Mouse (Mus musculus) E14TG2a.4 (cell line): ENCODE measurements at regions not wholly inside any gene's neighbourhood (a gene's known extent, or its start where the extent isn't known, plus 50 kb on each side); places are given as distances from the start of the nearest gene placed in this dataset.

Experiments used
- H3K27me3 ChIP-seq: 2 replicates; pipeline ENCODE4 v1.6.1; 2014; ENCODE audit warnings: low read length, control low read depth; ENCODE audit not compliant: insufficient read depth
- H3K36me3 ChIP-seq: 2 replicates; pipeline ENCODE4 v1.6.1; 2014; ENCODE audit warnings: low read length, control low read depth; ENCODE audit not compliant: insufficient read depth
- H3K4me1 ChIP-seq: replicated peaks from 2 replicates; pipeline ENCODE4 v1.6.1; 2014; ENCODE audit warnings: low read depth, low read length, control low read depth
- H3K4me3 ChIP-seq: replicated peaks from 2 replicates; pipeline ENCODE4 v1.5.1; 2014; ENCODE audit warnings: mild to moderate bottlenecking, low read length
- H3K9me3 ChIP-seq: 2 replicates; pipeline ENCODE4 v1.6.1; 2014; ENCODE audit warnings: low read length, control low read depth
- CTCF ChIP-seq: conservative IDR thresholded peaks from 2 replicates; pipeline ENCODE4 v1.5.1; 2014; ENCODE audit warnings: low read length
- NANOG ChIP-seq: IDR thresholded peaks from 2 replicates; pipeline ENCODE4 v1.6.1; 2014; ENCODE audit warnings: borderline replicate concordance, low read length, mixed read lengths
- POU5F1 ChIP-seq: IDR thresholded peaks from 2 replicates; pipeline ENCODE4 v1.6.1; 2014; ENCODE audit warnings: low read length, borderline replicate concordance

- no peak overlapping the region for H3K4me3 ChIP-seq
- no peaks in the 10 kb centered on the region for H3K27me3 ChIP-seq
- no peaks in the 10 kb centered on the region for H3K9me3 ChIP-seq
- no peaks in the 10 kb centered on the region for H3K4me1 ChIP-seq
- TF ChIP-seq POU5F1 (no peak), NANOG (no peak), CTCF (no peak)
- H3K36me3 ChIP-seq, result no peaks in the 10 kb centered on the region
These were observed 401.8 kb downstream of the Nova1 start for GRCm38 (mm10) chr12:46416765-46417404.

GRCm38 (mm10) chr12:46416250-46416649 lies 402.5 kb downstream of the Nova1 start:
- Histone ChIP-seq H3K27me3 (no peaks in the 10 kb centered on the region), H3K4me3 (no peak overlapping the region), H3K4me1 (no peaks in the 10 kb centered on the region), H3K9me3 (no peaks in the 10 kb centered on the region), H3K36me3 (no peaks in the 10 kb centered on the region)
- no peak for TF ChIP-seq NANOG
- TF ChIP-seq CTCF, result no peak
- no peak for TF ChIP-seq POU5F1

- TF ChIP-seq CTCF (no peak), NANOG (no peak), POU5F1 (no peak)
- no peaks in the 10 kb centered on the region for H3K9me3 ChIP-seq
- H3K4me1 ChIP-seq, result no peaks in the 10 kb centered on the region
- no peaks in the 10 kb centered on the region for H3K36me3 ChIP-seq
- H3K27me3 ChIP-seq, result peaks cover 4% of the 10 kb centered on the region
- no peak overlapping the region for H3K4me3 ChIP-seq
These were observed 413.1 kb downstream of the Nova1 start for GRCm38 (mm10) chr12:46405674-46406073.

- no peaks in the 10 kb centered on the region for H3K36me3 ChIP-seq
- H3K4me3 ChIP-seq, result peak overlapping the region; percentile 67
- no peaks in the 10 kb centered on the region for H3K4me1 ChIP-seq
- TF ChIP-seq CTCF (no peak), NANOG (no peak), POU5F1 (no peak)
- peaks cover 27% of the 10 kb centered on the region for H3K27me3 ChIP-seq
- H3K9me3 ChIP-seq, result no peaks in the 10 kb centered on the region
These were observed 419.1 kb downstream of the Nova1 start for GRCm38 (mm10) chr12:46399653-46399975.

GRCm38 (mm10) chr12:46398875-46399652 lies 419.7 kb downstream of the Nova1 start:
- Histone ChIP-seq H3K27me3 (peaks cover 27% of the 10 kb centered on the region), H3K36me3 (no peaks in the 10 kb centered on the region), H3K4me3 (peak overlapping the region; percentile 67), H3K4me1 (no peaks in the 10 kb centered on the region), H3K9me3 (no peaks in the 10 kb centered on the region)
- TF ChIP-seq NANOG (no peak), CTCF (no peak), POU5F1 (no peak)

GRCm38 (mm10) chr12:46395245-46395644 lies 423.5 kb downstream of the Nova1 start:
- H3K27me3 ChIP-seq, result peaks cover 23% of the 10 kb centered on the region
- TF ChIP-seq CTCF (no peak), POU5F1 (no peak), NANOG (no peak)
- H3K9me3 ChIP-seq, result no peaks in the 10 kb centered on the region
- no peaks in the 10 kb centered on the region for H3K4me1 ChIP-seq
- no peak overlapping the region for H3K4me3 ChIP-seq
- H3K36me3 ChIP-seq, result no peaks in the 10 kb centered on the region

GRCm38 (mm10) chr12:46393769-46394168 lies 425.0 kb downstream of the Nova1 start:
- peaks cover 12% of the 10 kb centered on the region for H3K27me3 ChIP-seq
- H3K4me3 ChIP-seq, result no peak overlapping the region
- no peaks in the 10 kb centered on the region for H3K4me1 ChIP-seq
- no peaks in the 10 kb centered on the region for H3K36me3 ChIP-seq
- TF ChIP-seq CTCF (no peak), NANOG (no peak), POU5F1 (no peak)
- no peaks in the 10 kb centered on the region for H3K9me3 ChIP-seq

- no peaks in the 10 kb centered on the region for H3K4me1 ChIP-seq
- TF ChIP-seq CTCF (no peak), POU5F1 (no peak), NANOG (no peak)
- no peaks in the 10 kb centered on the region for H3K9me3 ChIP-seq
- no peaks in the 10 kb centered on the region for H3K27me3 ChIP-seq
- no peak overlapping the region for H3K4me3 ChIP-seq
- H3K36me3 ChIP-seq, result no peaks in the 10 kb centered on the region
These were observed 439.8 kb downstream of the Nova1 start for GRCm38 (mm10) chr12:46378914-46379313.

GRCm38 (mm10) chr12:46371747-46372146 lies 447.0 kb downstream of the Nova1 start:
- H3K27me3 ChIP-seq, result no peaks in the 10 kb centered on the region
- TF ChIP-seq CTCF (no peak), NANOG (no peak), POU5F1 (no peak)
- no peaks in the 10 kb centered on the region for H3K4me1 ChIP-seq
- no peaks in the 10 kb centered on the region for H3K36me3 ChIP-seq
- no peak overlapping the region for H3K4me3 ChIP-seq
- H3K9me3 ChIP-seq, result no peaks in the 10 kb centered on the region

GRCm38 (mm10) chr12:46333376-46333775 lies 485.4 kb downstream of the Nova1 start:
- Histone ChIP-seq H3K9me3 (no peaks in the 10 kb centered on the region), H3K36me3 (no peaks in the 10 kb centered on the region), H3K27me3 (no peaks in the 10 kb centered on the region), H3K4me1 (no peaks in the 10 kb centered on the region), H3K4me3 (no peak overlapping the region)
- TF ChIP-seq POU5F1 (no peak), NANOG (no peak), CTCF (no peak)
